Mouse (Mus musculus): ENCODE results near the gene Cox8c. TPM values are rescaled to one million over a fixed set of nuclear protein-coding genes. Genes with fewer than 3 reads are reported as not detected.

The Cox8c gene
- polyA plus RNA-seq, 1 experiment from 2014 or later, result not detected

- no peaks in the 10 kb centered on the region for H3K4me1 ChIP-seq (replicated peaks; ENCODE audit: control insufficient read depth, insufficient read depth, low read length)
- H3K4me2 ChIP-seq (ENCODE audit: low read depth, low read length), result no peak overlapping the region
- no peak overlapping the region for H3K27ac ChIP-seq (ENCODE audit: low read length)
- no peaks in the 10 kb centered on the region for H3K9me3 ChIP-seq (ENCODE audit: control insufficient read depth, low read length)
- no peak overlapping the region for H3K4me3 ChIP-seq (ENCODE audit: low read length)
- no peak overlapping the region for H3K9ac ChIP-seq (ENCODE audit: low read length)
- H3K27me3 ChIP-seq (ENCODE audit: control insufficient read depth, insufficient read depth, low read depth, low read length), result no peaks in the 10 kb centered on the region
- no peak for ATAC-seq (ENCODE audit: low read depth)
- WGBS, result 70% methylated on average over 5 of the region's 5 CpGs
- no peaks in the 10 kb centered on the region for H3K36me3 ChIP-seq (ENCODE audit: control insufficient read depth, insufficient read depth, low read length)
Observed at GRCm38 (mm10) chr12:102888568-102888967, 10.5 kb upstream of the Cox8c start.

GRCm38 (mm10) chr12:102908191-102908590, 9.1 kb downstream of the Cox8c start:
- WGBS, result 33% methylated on average over 3 of the region's 3 CpGs
- ATAC-seq (ENCODE audit: low read depth), result no peak
- Histone ChIP-seq H3K4me3 (ENCODE audit: low read length) (no peak overlapping the region), H3K4me2 (ENCODE audit: low read depth, low read length) (no peak overlapping the region), H3K9me3 (ENCODE audit: control insufficient read depth, low read length) (no peaks in the 10 kb centered on the region), H3K9ac (ENCODE audit: low read length) (no peak overlapping the region), H3K36me3 (ENCODE audit: control insufficient read depth, insufficient read depth, low read length) (no peaks in the 10 kb centered on the region), H3K27me3 (ENCODE audit: control insufficient read depth, insufficient read depth, low read depth, low read length) (no peaks in the 10 kb centered on the region), H3K4me1 (replicated peaks; ENCODE audit: control insufficient read depth, insufficient read depth, low read length) (no peaks in the 10 kb centered on the region), H3K27ac (ENCODE audit: low read length) (no peak overlapping the region)

- 85% methylated on average over 2 of the region's 2 CpGs for WGBS
- no peak overlapping the region for H3K27ac ChIP-seq (ENCODE audit: low read length)
- H3K9ac ChIP-seq (ENCODE audit: low read length), result no peak overlapping the region
- no peak for ATAC-seq (ENCODE audit: low read depth)
- no peaks in the 10 kb centered on the region for H3K27me3 ChIP-seq (ENCODE audit: control insufficient read depth, insufficient read depth, low read depth, low read length)
- H3K4me3 ChIP-seq (ENCODE audit: low read length), result no peak overlapping the region
- H3K4me1 ChIP-seq (replicated peaks; ENCODE audit: control insufficient read depth, insufficient read depth, low read length), result no peaks in the 10 kb centered on the region
- H3K9me3 ChIP-seq (ENCODE audit: control insufficient read depth, low read length), result no peaks in the 10 kb centered on the region
- H3K36me3 ChIP-seq (ENCODE audit: control insufficient read depth, insufficient read depth, low read length), result no peaks in the 10 kb centered on the region
- H3K4me2 ChIP-seq (ENCODE audit: low read depth, low read length), result no peak overlapping the region
Observed at GRCm38 (mm10) chr12:102916073-102916472, 17.0 kb downstream of the Cox8c start.

GRCm38 (mm10) chr12:102929764-102930163, 30.6 kb downstream of the Cox8c start:
- H3K36me3 ChIP-seq (ENCODE audit: control insufficient read depth, insufficient read depth, low read length), result no peaks in the 10 kb centered on the region
- no peak for ATAC-seq (ENCODE audit: low read depth)
- H3K27ac ChIP-seq (ENCODE audit: low read length), result no peak overlapping the region
- H3K9me3 ChIP-seq (ENCODE audit: control insufficient read depth, low read length), result no peaks in the 10 kb centered on the region
- WGBS, result 48% methylated on average over 4 of the region's 4 CpGs
- no peak overlapping the region for H3K4me3 ChIP-seq (ENCODE audit: low read length)
- H3K4me2 ChIP-seq (ENCODE audit: low read depth, low read length), result no peak overlapping the region
- H3K27me3 ChIP-seq (ENCODE audit: control insufficient read depth, insufficient read depth, low read depth, low read length), result no peaks in the 10 kb centered on the region
- H3K4me1 ChIP-seq (replicated peaks; ENCODE audit: control insufficient read depth, insufficient read depth, low read length), result no peaks in the 10 kb centered on the region
- H3K9ac ChIP-seq (ENCODE audit: low read length), result no peak overlapping the region

GRCm38 (mm10) chr12:102930335-102930734, 31.2 kb downstream of the Cox8c start:
- no peaks in the 10 kb centered on the region for H3K9me3 ChIP-seq (ENCODE audit: control insufficient read depth, low read length)
- no peak overlapping the region for H3K4me3 ChIP-seq (ENCODE audit: low read length)
- 83% methylated on average over 1 of the region's 1 CpGs for WGBS

GRCm38 (mm10) chr12:102930789-102931188, 31.7 kb downstream of the Cox8c start:
- no peaks in the 10 kb centered on the region for H3K4me1 ChIP-seq (replicated peaks; ENCODE audit: control insufficient read depth, insufficient read depth, low read length)
- no peak for ATAC-seq (ENCODE audit: low read depth)
- 57% methylated on average over 7 of the region's 7 CpGs for WGBS

More at GRCm38 (mm10) chr12:102930335-102930734, 31.2 kb downstream of the Cox8c start:
- no peak overlapping the region for H3K9ac ChIP-seq (ENCODE audit: low read length)
- H3K4me1 ChIP-seq (replicated peaks; ENCODE audit: control insufficient read depth, insufficient read depth, low read length), result no peaks in the 10 kb centered on the region
- no peak for ATAC-seq (ENCODE audit: low read depth)
- no peaks in the 10 kb centered on the region for H3K27me3 ChIP-seq (ENCODE audit: control insufficient read depth, insufficient read depth, low read depth, low read length)
- no peaks in the 10 kb centered on the region for H3K36me3 ChIP-seq (ENCODE audit: control insufficient read depth, insufficient read depth, low read length)
- H3K4me2 ChIP-seq (ENCODE audit: low read depth, low read length), result no peak overlapping the region
- no peak overlapping the region for H3K27ac ChIP-seq (ENCODE audit: low read length)

GRCm38 (mm10) chr12:102935892-102936291, 36.8 kb downstream of the Cox8c start:
- Histone ChIP-seq H3K27ac (ENCODE audit: low read length) (no peak overlapping the region), H3K27me3 (ENCODE audit: control insufficient read depth, insufficient read depth, low read depth, low read length) (no peaks in the 10 kb centered on the region), H3K4me3 (ENCODE audit: low read length) (no peak overlapping the region), H3K4me2 (ENCODE audit: low read depth, low read length) (no peak overlapping the region), H3K4me1 (replicated peaks; ENCODE audit: control insufficient read depth, insufficient read depth, low read length) (no peaks in the 10 kb centered on the region), H3K36me3 (ENCODE audit: control insufficient read depth, insufficient read depth, low read length) (no peaks in the 10 kb centered on the region), H3K9me3 (ENCODE audit: control insufficient read depth, low read length) (no peaks in the 10 kb centered on the region), H3K9ac (ENCODE audit: low read length) (no peak overlapping the region)
- 23% methylated on average over 1 of the region's 1 CpGs for WGBS
- no peak for ATAC-seq (ENCODE audit: low read depth)

More at GRCm38 (mm10) chr12:102930789-102931188, 31.7 kb downstream of the Cox8c start:
- Histone ChIP-seq H3K9ac (ENCODE audit: low read length) (no peak overlapping the region), H3K27me3 (ENCODE audit: control insufficient read depth, insufficient read depth, low read depth, low read length) (no peaks in the 10 kb centered on the region), H3K9me3 (ENCODE audit: control insufficient read depth, low read length) (no peaks in the 10 kb centered on the region), H3K27ac (ENCODE audit: low read length) (no peak overlapping the region), H3K36me3 (ENCODE audit: control insufficient read depth, insufficient read depth, low read length) (no peaks in the 10 kb centered on the region), H3K4me2 (ENCODE audit: low read depth, low read length) (no peak overlapping the region), H3K4me3 (ENCODE audit: low read length) (no peak overlapping the region)

GRCm38 (mm10) chr12:102945571-102945970, 46.5 kb downstream of the Cox8c start:
- Histone ChIP-seq H3K9ac (ENCODE audit: low read length) (no peak overlapping the region), H3K9me3 (ENCODE audit: control insufficient read depth, low read length) (no peaks in the 10 kb centered on the region), H3K27me3 (ENCODE audit: control insufficient read depth, insufficient read depth, low read depth, low read length) (peaks cover 9% of the 10 kb centered on the region), H3K27ac (ENCODE audit: low read length) (no peak overlapping the region), H3K4me1 (replicated peaks; ENCODE audit: control insufficient read depth, insufficient read depth, low read length) (peaks cover 11% of the 10 kb centered on the region), H3K36me3 (ENCODE audit: control insufficient read depth, insufficient read depth, low read length) (no peaks in the 10 kb centered on the region), H3K4me2 (ENCODE audit: low read depth, low read length) (no peak overlapping the region), H3K4me3 (ENCODE audit: low read length) (no peak overlapping the region)
- no peak for ATAC-seq (ENCODE audit: low read depth)
- 81% methylated on average over 1 of the region's 1 CpGs for WGBS

GRCm38 (mm10) chr12:102947826-102948225, 48.7 kb downstream of the Cox8c start:
- Histone ChIP-seq H3K27me3 (ENCODE audit: control insufficient read depth, insufficient read depth, low read depth, low read length) (peaks cover 9% of the 10 kb centered on the region), H3K9ac (ENCODE audit: low read length) (no peak overlapping the region), H3K9me3 (ENCODE audit: control insufficient read depth, low read length) (no peaks in the 10 kb centered on the region), H3K4me1 (replicated peaks; ENCODE audit: control insufficient read depth, insufficient read depth, low read length) (peaks cover 11% of the 10 kb centered on the region), H3K4me2 (ENCODE audit: low read depth, low read length) (no peak overlapping the region), H3K36me3 (ENCODE audit: control insufficient read depth, insufficient read depth, low read length) (no peaks in the 10 kb centered on the region), H3K27ac (ENCODE audit: low read length) (no peak overlapping the region), H3K4me3 (ENCODE audit: low read length) (no peak overlapping the region)
- no peak for ATAC-seq (ENCODE audit: low read depth)
- WGBS, result 20% methylated on average over 10 of the region's 10 CpGs
